Mouse (Mus musculus) cortical plate, adult 2 months (tissue): ENCODE results near the gene Olfr898. TPM values are rescaled to one million over a fixed set of nuclear protein-coding genes. Genes with fewer than 3 reads are reported as not detected.

Experiments
- H3K27ac ChIP-seq: fragments of 200-500 bp; 2 replicates; pipeline ENCODE4 v1.5.1; 2012; ENCODE audit warnings: low read length, control low read depth, inconsistent platforms; ENCODE audit not compliant: insufficient read depth
- H3K4me1 ChIP-seq: fragments of 200-500 bp; 2 replicates; pipeline ENCODE4 v1.6.1; 2011; ENCODE audit warnings: low read length; ENCODE audit not compliant: control insufficient read depth, insufficient read depth
- H3K4me3 ChIP-seq: fragments of 200-500 bp; 2 replicates; pipeline ENCODE4 v1.5.1; 2011; ENCODE audit warnings: mild to moderate bottlenecking, low read length, control low read depth; ENCODE audit not compliant: insufficient read depth
- CTCF ChIP-seq: fragments of 200-500 bp; IDR thresholded peaks from 2 replicates; pipeline ENCODE4 v1.5.1; 2011; ENCODE audit warnings: mild to moderate bottlenecking, control low read depth, low read length; ENCODE audit not compliant: insufficient read depth; ENCODE audit errors: extremely low read depth
- POLR2A ChIP-seq: fragments of 200-500 bp; IDR thresholded peaks from 2 replicates; pipeline ENCODE4 v1.6.1; 2011; ENCODE audit warnings: mild to moderate bottlenecking, low read length, control low read depth; ENCODE audit not compliant: insufficient read depth; ENCODE audit errors: extremely low read depth
- polyA plus RNA-seq: library from polyadenylated mRNA; depleted of rRNA; stranded (reverse); fragments of >200 nt; gene quantifications from 2 replicates; pipeline ENCODE4 v1.2.3, GENCODE M21; 2012; rRNA removed

Olfr898 gene
- not detected in 2 replicates for polyA plus RNA-seq

DNA sequence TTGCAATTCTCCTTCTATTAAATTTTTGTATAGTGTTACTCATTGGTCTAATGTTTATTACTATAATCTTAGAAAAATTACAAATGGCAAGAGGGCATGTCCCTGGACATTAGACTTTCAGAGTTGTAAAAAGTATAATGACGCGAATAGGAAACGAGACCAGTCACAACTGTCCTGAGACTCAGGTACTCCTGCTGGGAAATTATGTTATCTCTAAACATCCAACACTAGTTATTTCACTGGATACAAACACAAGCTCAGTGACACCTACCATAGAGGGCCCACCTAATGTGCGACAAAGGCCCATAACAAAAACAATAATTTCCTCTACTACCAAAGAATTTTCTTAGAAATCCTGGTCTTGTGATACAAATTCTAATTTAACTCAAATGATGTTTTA, at the start of gene Olfr898:
Olfr898 (plus strand) TSS at position 301 of the 400 bp plus-strand sequence.
- TF ChIP-seq CTCF (no peak), POLR2A (no peak)
- Histone ChIP-seq H3K4me1 (no peaks in the 10 kb centered on the region), H3K27ac (no peak within 1 kb of the TSS), H3K4me3 (no peak within 1 kb of the TSS)

DNA sequence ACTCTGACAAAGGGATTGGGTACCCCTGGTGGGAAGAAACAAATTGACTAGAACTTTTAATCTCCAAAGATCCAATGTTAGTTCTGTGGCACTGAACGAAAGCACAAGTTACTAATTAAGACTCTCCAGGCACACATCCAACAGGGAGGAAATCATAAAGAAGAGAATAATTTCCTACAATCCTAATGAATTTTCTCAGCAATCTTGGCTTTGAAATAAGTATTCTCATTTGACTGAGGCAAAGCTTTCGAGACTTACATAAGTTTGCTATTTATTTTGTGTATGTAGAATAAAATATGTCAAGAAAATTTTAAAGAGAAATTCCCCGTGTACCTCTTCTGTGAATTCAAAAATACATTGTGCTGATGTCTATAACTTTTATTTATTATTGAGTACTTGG, 19.5 kb upstream of the Olfr898 start, which contains the start of gene Olfr25:
Olfr25 (plus strand) TSS at position 301 of the 400 bp plus-strand sequence.
- Histone ChIP-seq H3K27ac (no peak within 1 kb of the TSS), H3K4me1 (no peaks in the 10 kb centered on the region), H3K4me3 (no peak within 1 kb of the TSS)
- no peak for TF ChIP-seq CTCF
- TF ChIP-seq POLR2A: no peak

- H3K4me3 ChIP-seq: no peak within 1 kb of the TSS
- no peak within 1 kb of the TSS for H3K27ac ChIP-seq
- H3K4me1 ChIP-seq: no peaks in the 10 kb centered on the region
- no peak for TF ChIP-seq POLR2A
- TF ChIP-seq CTCF: no peak
Measured at GRCm38 (mm10) chr9:38366596-38366995, 18.4 kb downstream of the Olfr898 start, which contains the start of gene Olfr250. Olfr250 (plus strand) TSS chr9:38366896.

DNA sequence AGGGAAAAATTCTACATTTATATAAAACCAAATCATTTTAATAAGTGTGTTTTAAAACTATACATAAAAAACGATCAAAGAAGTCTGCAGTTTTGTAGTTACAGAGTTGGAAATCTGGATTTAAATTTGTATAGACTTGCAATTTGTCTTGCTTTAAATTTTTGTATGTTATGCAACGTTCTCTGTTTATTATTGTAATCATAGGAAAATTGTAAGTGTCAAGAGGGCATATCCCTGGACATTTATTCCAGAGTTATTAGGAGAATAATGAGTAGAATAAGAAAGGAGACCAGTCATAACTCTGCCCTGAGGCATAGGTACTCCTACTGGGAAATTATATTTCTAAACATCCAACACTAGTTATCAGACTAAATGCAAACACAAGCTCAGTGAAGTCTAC, 28.6 kb downstream of the Olfr898 start, which contains the start of gene Olfr251:
Olfr251 (plus strand) TSS at position 301 of the 400 bp plus-strand sequence.
- Histone ChIP-seq H3K4me1 (no peaks in the 10 kb centered on the region), H3K27ac (no peak within 1 kb of the TSS), H3K4me3 (no peak within 1 kb of the TSS)
- no peak for TF ChIP-seq CTCF
- no peak for TF ChIP-seq POLR2A

DNA sequence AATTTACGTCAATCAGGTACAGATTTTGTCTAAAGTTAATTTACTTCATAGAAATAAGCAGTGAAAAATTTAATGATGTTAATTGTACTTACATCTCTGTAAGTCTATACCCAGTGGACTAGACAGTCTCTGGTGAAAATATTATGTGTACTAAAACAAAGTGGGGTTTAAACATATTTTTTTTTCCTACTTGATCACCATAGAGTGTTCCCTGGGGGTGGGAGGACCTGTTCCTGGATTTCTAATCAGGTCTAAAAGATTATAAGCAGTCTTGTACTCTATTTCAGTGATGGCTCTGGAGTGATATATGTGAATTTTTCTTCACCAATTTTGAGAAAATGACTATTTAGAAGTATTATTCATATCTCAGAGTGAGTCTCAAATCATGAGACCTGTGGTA, 53.2 kb downstream of the Olfr898 start, which contains the start of gene Olfr147:
Olfr147 (plus strand) TSS at position 301 of the 400 bp plus-strand sequence.
- no peaks in the 10 kb centered on the region for H3K4me1 ChIP-seq
- H3K27ac ChIP-seq: no peak within 1 kb of the TSS
- TF ChIP-seq POLR2A (no peak), CTCF (no peak)
- H3K4me3 ChIP-seq: no peak within 1 kb of the TSS

Other genes with a start within 250 kb of the Olfr898 start
- not detected in 2 replicates for gene Olfr888, start 240.3 kb upstream of the Olfr898 start, polyA plus RNA-seq
- not detected in 2 replicates for gene Olfr889, start 233.2 kb upstream of the Olfr898 start, polyA plus RNA-seq
- gene Olfr890, start 205.9 kb upstream of the Olfr898 start, polyA plus RNA-seq: not detected in 2 replicates
- not detected in 2 replicates for gene Olfr891, start 167.6 kb upstream of the Olfr898 start, polyA plus RNA-seq
- gene Olfr893, start 140.0 kb upstream of the Olfr898 start, polyA plus RNA-seq: not detected in 2 replicates
- not detected in 2 replicates for gene Olfr894, start 130.4 kb upstream of the Olfr898 start, polyA plus RNA-seq
- gene Olfr143, start 95.6 kb upstream of the Olfr898 start, polyA plus RNA-seq: not detected in 2 replicates
- not detected in 2 replicates for gene Olfr895, start 80.6 kb upstream of the Olfr898 start, polyA plus RNA-seq
- not detected in 2 replicates for gene Olfr896-ps1, start 57.3 kb upstream of the Olfr898 start, polyA plus RNA-seq
- not detected in 2 replicates for gene Olfr25, start 19.4 kb upstream of the Olfr898 start, polyA plus RNA-seq
- gene Olfr250, start 18.5 kb downstream of the Olfr898 start, polyA plus RNA-seq: not detected in 2 replicates
- not detected in 2 replicates for gene Olfr251, start 28.7 kb downstream of the Olfr898 start, polyA plus RNA-seq
- not detected in 2 replicates for gene Olfr147, start 53.3 kb downstream of the Olfr898 start, polyA plus RNA-seq
- gene Olfr901, start 81.0 kb downstream of the Olfr898 start, polyA plus RNA-seq: not detected in 2 replicates
- not detected in 2 replicates for gene Olfr902, start 99.2 kb downstream of the Olfr898 start, polyA plus RNA-seq
- gene Olfr904, start 114.7 kb downstream of the Olfr898 start, polyA plus RNA-seq: not detected in 2 replicates
- gene Olfr905, start 122.7 kb downstream of the Olfr898 start, polyA plus RNA-seq: not detected in 2 replicates
- gene Olfr906, start 138.7 kb downstream of the Olfr898 start, polyA plus RNA-seq: not detected in 2 replicates
- not detected in 2 replicates for gene Olfr907, start 147.4 kb downstream of the Olfr898 start, polyA plus RNA-seq
- not detected in 2 replicates for gene Olfr911-ps1, start 173.2 kb downstream of the Olfr898 start, polyA plus RNA-seq
- gene Olfr910, start 189.4 kb downstream of the Olfr898 start, polyA plus RNA-seq: not detected in 2 replicates
- gene Olfr912, start 231.8 kb downstream of the Olfr898 start, polyA plus RNA-seq: not detected in 2 replicates
- gene Olfr913, start 244.3 kb downstream of the Olfr898 start, polyA plus RNA-seq: not detected in 2 replicates